Mouse (Mus musculus) limb, embryonic 15.5 days (tissue): ENCODE results near the gene Wwp2. TPM values are rescaled to one million over a fixed set of nuclear protein-coding genes. Genes with fewer than 3 reads are reported as not detected.
"Not testable (repeated sequence)": the region's sequence is repeated elsewhere in the genome, so short reads cannot be mapped to it uniquely, and the experiment has no call there.

Source experiments
- ATAC-seq: fragments of 200-750 bp; cut with Nextera tagmentation; 2 replicates; pipeline ENCODE4 v1.8.0; 2017; ENCODE audit warnings: low read depth, moderate TSS enrichment; ENCODE audit not compliant: insufficient number of reproducible peaks, low FRiP score, low TSS enrichment
- H3K27ac ChIP-seq: fragments of 300-500 bp; sonication (generic); 2 replicates; pipeline ENCODE4 v1.5.1; 2015; ENCODE audit warnings: moderate library complexity, mild to moderate bottlenecking, inconsistent platforms
- H3K27me3 ChIP-seq: fragments of 300-500 bp; sonication (generic); 2 replicates; pipeline ENCODE4 v1.6.1; 2015; ENCODE audit warnings: inconsistent platforms
- H3K36me3 ChIP-seq: fragments of 300-500 bp; sonication (generic); 2 replicates; pipeline ENCODE4 v1.6.1; 2015; ENCODE audit warnings: inconsistent platforms
- H3K4me1 ChIP-seq: fragments of 300-500 bp; sonication (generic); 2 replicates; pipeline ENCODE4 v1.6.1; 2015; ENCODE audit warnings: inconsistent platforms
- H3K4me2 ChIP-seq: fragments of 300-500 bp; sonication (generic); 2 replicates; pipeline ENCODE4 v1.6.1; 2015; ENCODE audit warnings: mild to moderate bottlenecking, inconsistent platforms
- H3K4me3 ChIP-seq: fragments of 300-500 bp; sonication (generic); 2 replicates; pipeline ENCODE4 v1.5.1; 2015; ENCODE audit warnings: mild to moderate bottlenecking, inconsistent platforms
- H3K9ac ChIP-seq: fragments of 300-500 bp; sonication (generic); 2 replicates; pipeline ENCODE4 v1.6.1; 2015; ENCODE audit warnings: inconsistent platforms
- H3K9me3 ChIP-seq: fragments of 300-500 bp; sonication (generic); 2 replicates; pipeline ENCODE4 v1.6.1; 2016; ENCODE audit warnings: inconsistent platforms
- WGBS: fragments of 180-500 bp; shearing (Covaris S2); methylation state at CpG from one replicate; pipeline ENCODE4 v1.1.7; 2015; 5-methylcytosine and 5-hydroxymethylcytosine counted together
- polyA plus RNA-seq: library from polyadenylated mRNA; unstranded; fragments of >200 nt; fragmentation: Nextera tagmentation; extraction: Ambion mirVana; gene quantifications from 2 replicates; pipeline ENCODE4 v1.2.1, GENCODE M21; 2015

The Wwp2 gene
- polyA plus RNA-seq, 1 experiment from 2014 or later = 119 TPM

DNA sequence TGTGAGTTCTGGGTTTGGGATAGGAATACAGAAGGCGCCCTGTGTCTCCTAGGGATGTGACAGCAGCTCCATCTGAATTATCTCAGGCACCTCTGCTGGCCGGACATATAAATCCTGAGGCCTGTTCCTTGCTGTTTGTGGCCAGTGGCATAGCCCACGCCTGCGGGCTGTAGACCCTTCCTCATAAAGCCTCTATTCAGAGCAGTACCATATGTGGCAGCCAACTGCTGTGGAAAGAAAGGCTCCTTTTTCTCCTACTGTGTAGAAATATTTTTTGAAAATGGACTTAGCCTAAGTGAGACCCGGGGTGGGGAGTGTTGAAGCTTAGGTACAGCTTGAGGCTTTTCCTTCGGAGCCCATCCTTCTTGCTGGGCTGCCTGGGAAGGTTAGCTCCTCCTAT is 22.1 kb downstream of the Wwp2 start:
- peak; percentile 62 for ATAC-seq
- Histone ChIP-seq H3K27ac (peak overlapping the region; percentile 73; the same call in 1 of the 2 replicates), H3K9ac (no peak overlapping the region)

DNA sequence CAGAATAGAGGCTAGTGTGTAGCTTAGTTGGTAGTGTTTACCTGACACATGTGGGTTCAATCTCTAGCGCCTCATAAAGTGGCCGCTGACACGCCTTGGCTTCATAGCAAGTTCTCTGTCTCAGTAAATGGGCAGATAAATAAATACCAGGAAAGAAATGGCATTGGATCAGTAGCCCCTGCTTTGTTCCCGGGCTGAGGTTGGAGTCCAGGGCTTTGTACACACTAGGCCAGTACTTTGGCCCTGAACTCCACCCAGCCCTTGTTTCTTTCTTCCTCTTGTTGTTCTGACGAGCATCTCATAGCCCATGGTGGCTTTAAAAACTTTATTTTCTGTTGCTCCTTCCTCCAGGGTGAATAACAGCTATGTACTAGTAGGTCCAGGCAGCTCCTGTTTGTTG is 26.3 kb downstream of the Wwp2 start:
- H3K9me3 ChIP-seq = no peaks in the 10 kb centered on the region
- WGBS = 74% methylated on average over 5 of the region's 5 CpGs
- H3K9ac ChIP-seq = no peak overlapping the region
- H3K36me3 ChIP-seq = peaks cover 38% of the 10 kb centered on the region
- no peak for ATAC-seq
- H3K4me3 ChIP-seq = no peak overlapping the region
- no peaks in the 10 kb centered on the region for H3K27me3 ChIP-seq
- H3K27ac ChIP-seq = no peak overlapping the region
- H3K4me1 ChIP-seq = no peaks in the 10 kb centered on the region
- no peak overlapping the region for H3K4me2 ChIP-seq

More for the DNA sequence above, 22.1 kb downstream of the Wwp2 start:
- no peak overlapping the region for H3K4me2 ChIP-seq
- H3K4me1 ChIP-seq = no peaks in the 10 kb centered on the region
- H3K4me3 ChIP-seq = no peak overlapping the region
- H3K27me3 ChIP-seq = no peaks in the 10 kb centered on the region
- WGBS = 73% methylated on average over 6 of the region's 6 CpGs
- peaks cover 33% of the 10 kb centered on the region for H3K36me3 ChIP-seq
- no peaks in the 10 kb centered on the region for H3K9me3 ChIP-seq

DNA sequence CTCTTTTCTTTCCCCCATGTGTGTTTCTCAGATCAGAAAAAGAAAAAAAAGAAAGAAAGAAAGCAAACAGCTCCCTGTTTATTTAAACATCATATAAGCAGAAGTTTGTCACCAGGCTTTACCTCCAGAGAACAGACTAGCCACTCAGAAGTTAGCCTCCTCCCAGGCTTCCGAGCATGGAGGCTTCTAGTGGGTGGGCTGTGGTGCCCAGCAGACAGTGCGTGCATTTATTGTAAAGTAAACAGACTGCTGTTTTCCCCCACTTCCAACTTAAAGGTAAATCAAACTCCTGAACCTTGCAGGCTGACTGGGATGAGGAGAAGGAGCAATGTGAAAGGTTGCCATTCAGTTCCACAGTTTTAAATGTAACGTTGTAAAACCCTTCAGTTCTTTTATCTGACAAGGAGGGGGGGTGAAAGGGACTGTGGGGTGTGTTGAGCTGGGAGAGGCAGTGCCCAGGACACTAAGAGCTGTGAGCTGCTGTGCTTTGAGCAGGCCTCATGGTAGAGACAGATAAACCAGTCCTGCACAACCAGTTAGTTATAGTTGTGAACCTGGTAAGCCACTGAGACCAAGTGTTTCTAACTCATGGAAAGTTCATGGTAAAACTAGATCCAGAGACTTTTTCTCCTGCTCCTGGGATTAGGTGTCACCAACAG is 29.3 kb downstream of the Wwp2 start:
- peaks cover 29% of the 10 kb centered on the region for H3K36me3 ChIP-seq
- H3K4me3 ChIP-seq = no peak overlapping the region
- H3K27me3 ChIP-seq = no peaks in the 10 kb centered on the region
- no peak overlapping the region for H3K4me2 ChIP-seq
- H3K9me3 ChIP-seq = no peaks in the 10 kb centered on the region
- peak overlapping the region; percentile 77 for H3K27ac ChIP-seq
- no peak overlapping the region for H3K9ac ChIP-seq
- ATAC-seq = peak; percentile 59
- WGBS = 48% methylated on average over 3 of the region's 3 CpGs
- H3K4me1 ChIP-seq = peaks cover 16% of the 10 kb centered on the region; the same call in 1 of the 2 replicates

DNA sequence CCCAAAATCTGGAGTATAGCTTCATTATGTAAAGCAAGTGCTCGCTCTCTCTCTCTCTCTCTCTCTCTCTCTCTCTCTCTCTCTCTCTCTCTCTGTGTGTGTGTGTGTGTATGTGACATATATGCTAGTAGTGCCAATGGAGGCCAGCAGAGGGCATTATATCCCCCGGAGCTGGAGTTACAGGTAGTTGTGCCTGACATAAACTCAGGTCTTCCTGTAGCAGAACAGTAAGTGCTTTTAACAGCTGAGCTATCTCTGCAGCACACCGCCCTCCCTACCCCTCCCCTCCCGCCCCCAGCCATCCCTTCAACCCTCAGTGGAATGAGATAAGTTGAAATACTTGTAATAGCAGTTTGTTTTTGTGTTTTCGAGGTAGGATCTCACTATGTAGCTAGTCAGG is 30.5 kb downstream of the Wwp2 start:
- H3K9ac ChIP-seq = no peak overlapping the region
- H3K4me1 ChIP-seq = peaks cover 23% of the 10 kb centered on the region; the same call in 1 of the 2 replicates
- peak overlapping the region; percentile 22; the same call in 1 of the 2 replicates for H3K27ac ChIP-seq
- H3K9me3 ChIP-seq = no peaks in the 10 kb centered on the region
- ATAC-seq = no peak
- no peak overlapping the region for H3K4me2 ChIP-seq
- H3K27me3 ChIP-seq = no peaks in the 10 kb centered on the region
- H3K36me3 ChIP-seq = peaks cover 21% of the 10 kb centered on the region
- WGBS = 88% methylated on average over 5 of the region's 5 CpGs
- H3K4me3 ChIP-seq = no peak overlapping the region

DNA sequence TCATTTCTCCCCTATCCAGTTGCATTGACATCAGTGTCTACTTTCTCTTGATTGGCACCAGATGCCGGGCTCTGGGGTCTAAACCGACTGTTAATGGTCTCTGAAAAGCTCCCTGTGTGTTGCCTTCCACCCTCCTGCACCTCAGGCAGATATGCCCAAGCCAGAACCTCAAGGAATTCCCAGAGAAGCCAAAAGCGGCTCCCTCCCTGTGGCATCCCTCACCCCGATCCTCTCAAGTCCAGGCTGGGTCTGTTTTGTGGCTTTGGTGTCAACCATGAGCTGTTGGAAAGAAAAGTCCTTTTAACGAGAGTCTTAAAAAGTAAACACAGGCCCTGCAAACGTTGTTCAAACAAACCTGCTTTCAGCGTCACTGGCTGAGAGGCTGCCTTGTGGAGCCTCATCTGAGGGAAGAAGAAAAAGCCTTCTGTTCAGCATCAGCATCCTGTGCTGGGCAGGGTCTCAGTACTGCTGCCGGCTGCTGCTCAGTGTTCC is 32.7 kb downstream of the Wwp2 start:
- Histone ChIP-seq H3K9ac (no peak overlapping the region), H3K4me2 (no peak overlapping the region), H3K27ac (peak overlapping the region; percentile 88), H3K9me3 (no peaks in the 10 kb centered on the region), H3K4me1 (peaks cover 39% of the 10 kb centered on the region; the same call in 1 of the 2 replicates), H3K36me3 (peaks cover 18% of the 10 kb centered on the region), H3K27me3 (no peaks in the 10 kb centered on the region), H3K4me3 (no peak overlapping the region)
- WGBS = 30% methylated on average over 8 of the region's 8 CpGs
- peak; percentile 74 for ATAC-seq

DNA sequence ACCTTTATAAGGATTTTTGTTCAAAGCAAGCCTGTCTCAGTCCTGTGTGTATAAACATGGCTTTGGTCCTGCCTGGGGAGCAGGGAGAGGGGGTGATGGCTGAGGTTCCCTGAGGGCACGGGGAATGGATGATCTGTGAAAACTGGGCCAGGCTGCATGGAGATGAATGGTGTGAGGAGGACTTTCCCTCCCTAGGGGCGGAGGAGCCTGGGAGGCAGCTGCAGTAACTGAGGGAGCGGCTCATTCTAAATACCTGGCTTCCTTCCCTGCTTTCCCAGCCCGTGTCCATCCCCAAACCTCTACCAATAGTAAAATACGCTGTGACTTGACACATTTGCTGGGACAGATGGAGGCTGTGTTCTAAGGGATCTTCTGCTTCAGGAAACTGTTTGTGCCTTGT is 34.1 kb downstream of the Wwp2 start:
- Histone ChIP-seq H3K27me3 (no peaks in the 10 kb centered on the region), H3K9me3 (no peaks in the 10 kb centered on the region), H3K9ac (no peak overlapping the region), H3K4me1 (peaks cover 44% of the 10 kb centered on the region; the same call in 1 of the 2 replicates), H3K36me3 (peaks cover 12% of the 10 kb centered on the region; the same call in 1 of the 2 replicates), H3K4me2 (no peak overlapping the region), H3K4me3 (no peak overlapping the region), H3K27ac (peak overlapping the region; percentile 84)
- ATAC-seq = no peak
- 67% methylated on average over 5 of the region's 5 CpGs for WGBS

DNA sequence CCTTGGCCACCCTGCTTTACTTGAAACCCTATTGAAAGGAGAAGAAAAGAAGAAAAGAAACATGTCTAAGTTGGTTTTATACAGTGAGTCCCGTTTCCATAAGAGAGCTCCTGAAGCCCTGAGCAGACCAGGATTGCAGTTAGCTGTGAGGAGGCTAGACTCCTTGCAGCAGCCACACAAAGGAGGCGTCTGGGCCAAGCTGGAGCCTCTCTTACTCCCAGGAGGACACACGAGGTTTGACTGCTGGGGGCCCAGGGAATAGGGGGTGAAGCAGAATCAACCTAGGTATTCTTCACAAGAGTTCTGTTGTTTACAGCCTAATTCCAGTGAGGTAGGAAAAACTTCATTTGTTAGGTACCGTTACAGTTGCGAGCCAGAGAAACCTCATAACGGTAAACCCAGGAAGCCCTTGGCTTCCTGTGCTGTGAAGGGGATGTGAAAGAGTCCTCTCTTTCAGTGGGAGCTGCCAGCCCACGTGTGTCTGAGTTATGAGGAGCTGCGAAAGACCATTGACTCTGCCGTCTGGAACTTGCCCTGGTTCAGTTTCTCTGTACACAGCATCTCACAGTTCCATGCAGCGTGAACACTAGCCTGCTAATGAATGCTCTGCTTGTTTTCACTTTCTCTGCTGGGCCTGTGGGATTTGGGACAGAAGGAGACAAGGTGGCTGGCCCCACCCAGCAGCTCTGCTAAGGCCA is 36.4 kb downstream of the Wwp2 start:
- H3K36me3 ChIP-seq = peaks cover 2% of the 10 kb centered on the region; the same call in 1 of the 2 replicates
- no peaks in the 10 kb centered on the region for H3K27me3 ChIP-seq
- H3K4me1 ChIP-seq = peaks cover 44% of the 10 kb centered on the region; the same call in 1 of the 2 replicates
- H3K9me3 ChIP-seq = no peaks in the 10 kb centered on the region
- H3K9ac ChIP-seq = no peak overlapping the region
- WGBS = 43% methylated on average over 10 of the region's 10 CpGs
- H3K4me2 ChIP-seq = no peak overlapping the region
- H3K27ac ChIP-seq = peak overlapping the region; percentile 84
- peak; percentile 85 for ATAC-seq
- H3K4me3 ChIP-seq = no peak overlapping the region

DNA sequence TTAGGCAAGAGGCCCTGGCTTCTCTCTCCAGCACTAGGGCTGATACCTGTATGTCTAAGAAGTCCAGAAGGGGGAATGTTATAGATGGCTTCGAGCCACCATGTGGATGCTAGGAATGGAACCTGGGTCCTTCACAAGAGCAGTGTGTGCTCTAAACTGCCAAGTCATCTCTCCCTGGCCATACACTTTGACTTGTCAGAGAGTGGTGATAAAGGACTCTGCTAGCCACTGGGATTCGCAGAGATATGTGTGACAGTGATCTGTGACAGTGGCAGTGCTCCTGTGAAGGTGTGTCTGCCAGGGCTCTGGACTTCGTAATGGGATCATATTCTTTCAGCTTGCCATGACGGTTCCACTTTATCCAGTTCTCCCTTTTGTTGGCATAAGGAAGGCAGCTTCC is 37.2 kb downstream of the Wwp2 start:
- H3K27me3 ChIP-seq = no peaks in the 10 kb centered on the region
- 80% methylated on average over 4 of the region's 4 CpGs for WGBS
- no peak overlapping the region for H3K9ac ChIP-seq
- ATAC-seq = no peak
- no peaks in the 10 kb centered on the region for H3K36me3 ChIP-seq
- peak overlapping the region; percentile 84 for H3K27ac ChIP-seq
- H3K9me3 ChIP-seq = no peaks in the 10 kb centered on the region
- H3K4me1 ChIP-seq = peaks cover 44% of the 10 kb centered on the region; the same call in 1 of the 2 replicates
- H3K4me2 ChIP-seq = no peak overlapping the region
- no peak overlapping the region for H3K4me3 ChIP-seq

DNA sequence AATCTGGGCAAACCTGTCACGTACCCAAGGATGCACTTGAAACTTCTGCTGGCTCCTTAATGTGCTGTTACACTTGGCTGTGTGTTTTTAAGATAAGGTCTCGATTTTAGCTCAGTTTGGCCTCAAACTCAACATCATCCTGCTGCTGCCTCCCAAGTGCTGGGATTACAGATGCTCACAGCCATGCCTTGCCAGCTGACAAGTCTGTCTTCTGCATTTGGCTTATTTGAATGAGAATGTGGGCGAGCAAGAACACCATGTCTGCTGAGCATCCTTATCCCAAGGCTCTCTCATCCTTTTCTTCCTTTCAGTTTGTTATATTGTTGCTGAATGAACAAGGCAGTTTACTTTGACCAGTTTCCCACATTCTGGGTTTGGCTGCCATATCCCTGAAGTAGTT is 39.4 kb downstream of the Wwp2 start:
- Histone ChIP-seq H3K4me3 (no peak overlapping the region), H3K4me1 (peaks cover 27% of the 10 kb centered on the region; the same call in 1 of the 2 replicates), H3K4me2 (no peak overlapping the region), H3K27me3 (no peaks in the 10 kb centered on the region), H3K9me3 (no peaks in the 10 kb centered on the region), H3K9ac (no peak overlapping the region), H3K36me3 (no peaks in the 10 kb centered on the region), H3K27ac (no peak overlapping the region)
- no peak for ATAC-seq
- 80% methylated on average over 3 of the region's 3 CpGs for WGBS

DNA sequence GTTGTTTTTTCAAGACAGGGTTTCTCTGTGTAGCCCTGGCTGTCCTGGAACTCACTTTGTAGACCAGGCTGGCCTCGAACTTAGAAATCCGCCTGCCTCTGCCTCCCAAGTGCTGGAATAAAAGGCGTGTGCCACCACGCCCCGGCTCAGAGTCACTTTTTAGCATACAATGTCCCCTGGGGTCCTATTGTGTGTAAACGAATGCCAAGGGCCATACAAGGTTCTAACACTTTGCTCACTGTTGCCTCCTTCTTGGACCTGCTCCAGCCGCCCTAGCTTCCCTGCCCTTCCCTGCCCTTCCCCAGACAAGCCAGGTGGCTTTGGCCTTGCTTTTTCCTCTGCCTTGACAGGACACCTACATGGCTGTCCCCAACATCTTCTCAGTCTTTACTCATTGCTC is 40.6 kb downstream of the Wwp2 start:
- not testable (repeated sequence) for H3K9ac ChIP-seq, H3K27me3 ChIP-seq, H3K4me3 ChIP-seq, H3K9me3 ChIP-seq, H3K4me2 ChIP-seq, ATAC-seq, H3K27ac ChIP-seq, H3K36me3 ChIP-seq
- WGBS = 90% methylated on average over 7 of the region's 7 CpGs
- H3K4me1 ChIP-seq = peaks cover 20% of the 10 kb centered on the region; the same call in 1 of the 2 replicates

DNA sequence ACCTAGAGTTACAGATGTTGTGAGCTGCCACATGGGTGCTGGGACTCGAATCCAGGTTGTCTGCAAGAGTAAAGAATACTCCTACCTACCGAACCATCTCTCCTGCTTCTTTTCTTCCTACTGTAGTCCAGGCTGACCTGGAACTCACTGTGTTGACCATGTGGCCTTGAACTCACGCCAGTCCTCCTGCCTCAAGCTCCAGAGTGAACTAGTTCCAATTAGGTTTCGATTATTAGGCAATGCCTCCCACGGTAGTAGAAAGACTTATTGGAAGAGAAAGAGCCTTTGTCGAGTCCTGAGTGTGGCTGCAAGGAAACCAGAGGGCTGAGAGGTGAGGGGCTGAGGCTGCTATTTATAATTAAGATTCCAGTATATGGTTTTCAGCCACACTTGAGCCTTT is 42.6 kb downstream of the Wwp2 start:
- H3K9ac ChIP-seq = no peak overlapping the region
- ATAC-seq = no peak
- no peaks in the 10 kb centered on the region for H3K27me3 ChIP-seq
- WGBS = 59% methylated on average over 6 of the region's 6 CpGs
- H3K27ac ChIP-seq = peak overlapping the region; percentile 73
- no peak overlapping the region for H3K4me2 ChIP-seq
- H3K4me3 ChIP-seq = no peak overlapping the region
- 0 out of 2 replicates have a peak, but pooled peaks cover 5% of the 10 kb centered on the region for H3K36me3 ChIP-seq
- H3K4me1 ChIP-seq = peaks cover 6% of the 10 kb centered on the region; the same call in 1 of the 2 replicates
- no peaks in the 10 kb centered on the region for H3K9me3 ChIP-seq

DNA sequence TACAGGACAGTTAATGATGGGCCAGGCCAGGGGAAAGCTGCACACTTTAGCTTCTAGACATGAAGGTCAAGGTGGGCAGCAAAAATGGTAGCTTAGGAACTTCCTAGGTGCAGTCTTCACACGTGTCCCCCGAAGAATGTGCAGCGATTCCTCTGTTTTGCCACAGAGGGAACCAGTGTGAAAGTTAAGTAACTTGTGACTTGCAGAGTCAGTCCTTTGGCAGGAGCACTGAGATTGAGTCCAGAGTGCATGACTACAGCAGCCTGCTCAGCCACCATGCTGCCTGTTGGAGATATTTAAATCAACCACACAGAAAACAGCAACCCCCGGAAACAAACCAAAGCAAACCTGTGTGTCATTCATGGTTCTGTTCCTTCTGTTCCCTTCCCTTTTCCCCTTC is 44.3 kb downstream of the Wwp2 start:
- no peak for ATAC-seq
- Histone ChIP-seq H3K4me1 (no peaks in the 10 kb centered on the region; the same call in 1 of the 2 replicates), H3K27ac (0 out of 2 replicates have a peak overlapping the region, but pooled peaks have one; percentile 24), H3K9me3 (no peaks in the 10 kb centered on the region), H3K4me2 (no peak overlapping the region), H3K27me3 (no peaks in the 10 kb centered on the region), H3K9ac (no peak overlapping the region), H3K4me3 (no peak overlapping the region), H3K36me3 (0 out of 2 replicates have a peak, but pooled peaks cover 7% of the 10 kb centered on the region)
- WGBS = 89% methylated on average over 4 of the region's 4 CpGs
